Mouse (Mus musculus): ENCODE data around the gene Naa40.

Gene Naa40

GRCm38 (mm10) chr19:7225096-7225690, 15.8 kb downstream of the Naa40 start:
- in situ Hi-C loops (cut with MboI; ENCODE audit: low pct_unique_long_range_greater_than_20kb in 1 of 2, low sequenced_read_pairs in 2 of 2, unreplicated experiment in 1 of 2), result no loop called here

GRCm38 (mm10) chr19:7224253-7224652, 16.7 kb downstream of the Naa40 start:
- in situ Hi-C loops (cut with MboI; ENCODE audit: low pct_unique_long_range_greater_than_20kb in 1 of 2, low sequenced_read_pairs in 2 of 2, unreplicated experiment in 1 of 2), result no loop called here

- in situ Hi-C loops (cut with MboI; ENCODE audit: low pct_unique_long_range_greater_than_20kb in 1 of 2, low sequenced_read_pairs in 2 of 2, unreplicated experiment in 1 of 2), result no loop called here
Observed at GRCm38 (mm10) chr19:7223488-7223887, 17.5 kb downstream of the Naa40 start.

GRCm38 (mm10) chr19:7222196-7222595, 18.8 kb downstream of the Naa40 start:
- in situ Hi-C loops (cut with MboI; ENCODE audit: low pct_unique_long_range_greater_than_20kb in 1 of 2, low sequenced_read_pairs in 2 of 2, unreplicated experiment in 1 of 2), result no loop called here

- in situ Hi-C loops (cut with MboI; ENCODE audit: low pct_unique_long_range_greater_than_20kb in 1 of 2, low sequenced_read_pairs in 2 of 2, unreplicated experiment in 1 of 2), result no loop called here
Observed at GRCm38 (mm10) chr19:7218753-7219152, 22.2 kb downstream of the Naa40 start.

- in situ Hi-C loops (cut with MboI; ENCODE audit: low pct_unique_long_range_greater_than_20kb in 1 of 2, low sequenced_read_pairs in 2 of 2, unreplicated experiment in 1 of 2), result no loop called here
Observed at GRCm38 (mm10) chr19:7217926-7218267, 23.1 kb downstream of the Naa40 start.

- in situ Hi-C loops (cut with MboI; ENCODE audit: low pct_unique_long_range_greater_than_20kb in 1 of 2, low sequenced_read_pairs in 2 of 2, unreplicated experiment in 1 of 2), result no loop called here
Observed at GRCm38 (mm10) chr19:7217162-7217925, 23.6 kb downstream of the Naa40 start, which contains the start of gene Cox8a. Gene Cox8a (minus strand): TSS chr19:7217616.

GRCm38 (mm10) chr19:7214484-7214883, 26.5 kb downstream of the Naa40 start:
- in situ Hi-C loops (cut with MboI; ENCODE audit: low pct_unique_long_range_greater_than_20kb in 1 of 2, low sequenced_read_pairs in 2 of 2, unreplicated experiment in 1 of 2), result no loop called here

- in situ Hi-C loops (cut with MboI; ENCODE audit: low pct_unique_long_range_greater_than_20kb in 1 of 2, low sequenced_read_pairs in 2 of 2, unreplicated experiment in 1 of 2), result no loop called here
Observed at GRCm38 (mm10) chr19:7213010-7213409, 28.0 kb downstream of the Naa40 start.

GRCm38 (mm10) chr19:7212216-7212615, 28.8 kb downstream of the Naa40 start:
- in situ Hi-C loops (cut with MboI; ENCODE audit: low pct_unique_long_range_greater_than_20kb in 1 of 2, low sequenced_read_pairs in 2 of 2, unreplicated experiment in 1 of 2), result no loop called here

GRCm38 (mm10) chr19:7209907-7210646, 30.9 kb downstream of the Naa40 start:
- in situ Hi-C loops (cut with MboI; ENCODE audit: low pct_unique_long_range_greater_than_20kb in 1 of 2, low sequenced_read_pairs in 2 of 2, unreplicated experiment in 1 of 2), result no loop called here

- in situ Hi-C loops (cut with MboI; ENCODE audit: low pct_unique_long_range_greater_than_20kb in 1 of 2, low sequenced_read_pairs in 2 of 2, unreplicated experiment in 1 of 2), result no loop called here
Observed at GRCm38 (mm10) chr19:7205753-7206736, 34.9 kb downstream of the Naa40 start, which contains the start of gene Otub1. Gene Otub1 (minus strand): TSS chr19:7206316.

- in situ Hi-C loops (cut with MboI; ENCODE audit: low pct_unique_long_range_greater_than_20kb in 1 of 2, low sequenced_read_pairs in 2 of 2, unreplicated experiment in 1 of 2), result no loop called here
Observed at GRCm38 (mm10) chr19:7205326-7205725, 35.7 kb downstream of the Naa40 start.

GRCm38 (mm10) chr19:7204898-7205297, 36.1 kb downstream of the Naa40 start:
- in situ Hi-C loops (cut with MboI; ENCODE audit: low pct_unique_long_range_greater_than_20kb in 1 of 2, low sequenced_read_pairs in 2 of 2, unreplicated experiment in 1 of 2), result no loop called here

GRCm38 (mm10) chr19:7200427-7200826, 40.6 kb downstream of the Naa40 start:
- in situ Hi-C loops (cut with MboI; ENCODE audit: low pct_unique_long_range_greater_than_20kb in 1 of 2, low sequenced_read_pairs in 2 of 2, unreplicated experiment in 1 of 2), result no loop called here

GRCm38 (mm10) chr19:7199089-7199488, 41.9 kb downstream of the Naa40 start:
- in situ Hi-C loops (cut with MboI; ENCODE audit: low pct_unique_long_range_greater_than_20kb in 1 of 2, low sequenced_read_pairs in 2 of 2, unreplicated experiment in 1 of 2), result loop anchor here in 1 of 2 experiments (5.0 kb wide), 1 partner anchor 142 kb away; the partner anchor contains the start of gene Macrod1

- in situ Hi-C loops (cut with MboI; ENCODE audit: low pct_unique_long_range_greater_than_20kb in 1 of 2, low sequenced_read_pairs in 2 of 2, unreplicated experiment in 1 of 2), result loop anchor here in 1 of 2 experiments (5.0 kb wide), 1 partner anchor 140 kb away; the partner anchor contains the start of gene Macrod1
Observed at GRCm38 (mm10) chr19:7197445-7197844, 43.5 kb downstream of the Naa40 start.

- in situ Hi-C loops (cut with MboI; ENCODE audit: low pct_unique_long_range_greater_than_20kb in 1 of 2, low sequenced_read_pairs in 2 of 2, unreplicated experiment in 1 of 2), result loop anchor here in 1 of 2 experiments (5.0 kb wide), 1 partner anchor 140 kb away; the partner anchor contains the start of gene Macrod1
Observed at GRCm38 (mm10) chr19:7196741-7197270, 44.2 kb downstream of the Naa40 start.
